In genomic region chr4:145246173-145247011, GRCm38 (mm10) we compare ENCODE assay signal across 8 mouse cellular contexts. TPM values are rescaled to one million over a fixed set of nuclear protein-coding genes. Genes with fewer than 3 reads are reported as not detected.
DNase-seq lines count a peak whose midpoint lies in the region; ATAC-seq and TF ChIP-seq lines count a peak whose summit lies in the region.

Tnfrsf1b (minus strand) TSS chr4:145246870.

- dilution Hi-C loops in CH12.LX (cut with MboI; ENCODE audit: extremely low pct_ligation_motif_present, extremely low pct_unique_long_range_greater_than_20kb, low sequenced_read_pairs): no loop called here

- H3K36me3 ChIP-seq in CH12.LX (replicated peaks in 1 of 2; ENCODE audit: control insufficient read depth in 1 of 2, insufficient read depth in 1 of 2, low read length in 1 of 2): peaks cover 0 to 15% of the 10 kb centered on the region in 2 experiments
- no peaks in the 10 kb centered on the region for H3K36me3 ChIP-seq in liver, embryonic 14.5 days (replicated peaks; ENCODE audit: control insufficient read depth, insufficient read depth, low read depth)

- no peak for TF ChIP-seq RAD21 in CH12.LX (IDR thresholded peaks at IDR 0.05; ENCODE audit: low read depth, low read length)

- peak within 1 kb of the TSS; percentile 80 to 86 (median 84) for H3K4me3 ChIP-seq in CH12.LX (replicated peaks in 1 of 3; ENCODE audit: low read depth in 2 of 3, low read length in 2 of 3, poor library complexity in 1 of 3)
- H3K4me3 ChIP-seq in bone marrow macrophage, adult 2 months (ENCODE audit: insufficient read depth, low read length): peak within 1 kb of the TSS; percentile 94
- H3K4me3 ChIP-seq in liver, embryonic 14.5 days (ENCODE audit: insufficient read depth in 1 of 2, low read depth in 2 of 2, low read length in 2 of 2): peak within 1 kb of the TSS; percentile 51 to 59

- TF ChIP-seq CTCF in CH12.LX (conservative IDR thresholded peaks at IDR 0.05 in 1 of 2, IDR thresholded peaks at IDR 0.05 in 1 of 2; ENCODE audit: low read depth in 2 of 2, low read length in 2 of 2): peak in 1 of 2 experiments; percentile 13; a peak in 1 of 4 replicates
- no peak for TF ChIP-seq CTCF in bone marrow macrophage, adult 2 months (IDR thresholded peaks at IDR 0.05; ENCODE audit: low read depth, low read length)
- no peak for TF ChIP-seq CTCF in liver, embryonic 14.5 days (IDR thresholded peaks at IDR 0.05; ENCODE audit: low read depth)

- 0 out of 2 replicates have a peak within 1 kb of the TSS, but pooled peaks have one; percentile 34 for H3K27ac ChIP-seq in CH12.LX (ENCODE audit: insufficient read depth, low read depth)
- H3K27ac ChIP-seq in bone marrow macrophage, adult 2 months (ENCODE audit: insufficient read depth, low read depth, low read length): peak within 1 kb of the TSS; percentile 84
- no peak within 1 kb of the TSS for H3K27ac ChIP-seq in liver, embryonic 14.5 days

- H3K9ac ChIP-seq in CH12.LX (ENCODE audit: insufficient read depth, low read depth): peak within 1 kb of the TSS; percentile 63
- peak within 1 kb of the TSS; percentile 53 for H3K9ac ChIP-seq in liver, embryonic 14.5 days (replicated peaks)

- no peaks in the 10 kb centered on the region for H3K9me3 ChIP-seq in CH12.LX (replicated peaks; ENCODE audit: low read length)
- H3K9me3 ChIP-seq in liver, embryonic 14.5 days (ENCODE audit: control insufficient read depth, low read length): no peaks in the 10 kb centered on the region

- no peaks in the 10 kb centered on the region for H3K27me3 ChIP-seq in CH12.LX (replicated peaks)
- H3K27me3 ChIP-seq in liver, embryonic 14.5 days (ENCODE audit: control insufficient read depth, insufficient read depth, low read length): peaks cover 4% of the 10 kb centered on the region

- peak; percentile 55 for TF ChIP-seq EP300 in CH12.LX (IDR thresholded peaks at IDR 0.05; ENCODE audit: low read length)
- no peak for TF ChIP-seq EP300 in liver, embryonic 14.5 days (IDR thresholded peaks at IDR 0.05; ENCODE audit: low read depth)

- peaks cover 11% of the 10 kb centered on the region for H3K79me2 ChIP-seq in CH12.LX (replicated peaks; ENCODE audit: control insufficient read depth, extremely low read depth, insufficient read depth, poor library complexity, severe bottlenecking)

- peak; percentile 93 for TF ChIP-seq POLR2A in CH12.LX (IDR thresholded peaks at IDR 0.05; ENCODE audit: low read depth, low read length)
- peak; percentile 69; the same call in 1 of the 2 replicates for TF ChIP-seq POLR2A in bone marrow macrophage, adult 2 months (IDR thresholded peaks at IDR 0.05; ENCODE audit: borderline replicate concordance, low read depth, low read length)

- WGBS in liver, embryonic 14.5 days (ENCODE audit: insufficient replicate concordance): under 1% methylated on average over 47 of the region's 47 CpGs

- peak; percentile 76 for ATAC-seq in liver, embryonic 14.5 days (ENCODE audit: insufficient read depth)

- H3K4me2 ChIP-seq in CH12.LX (ENCODE audit: insufficient read depth, low read depth, poor library complexity, severe bottlenecking): peak within 1 kb of the TSS; percentile 83
- H3K4me2 ChIP-seq in liver, embryonic 14.5 days (ENCODE audit: low read depth): peak within 1 kb of the TSS; percentile 70

- in situ Hi-C loops in CH12.LX (cut with MboI; ENCODE audit: low pct_ligation_motif_present, low pct_unique_long_range_greater_than_20kb, low sequenced_read_pairs): no loop called here

- peaks cover 43 to 78% of the 10 kb centered on the region in 2 experiments for H3K4me1 ChIP-seq in CH12.LX (ENCODE audit: control insufficient read depth in 1 of 2, insufficient read depth in 2 of 2)
- peaks cover 46% of the 10 kb centered on the region for H3K4me1 ChIP-seq in bone marrow macrophage, adult 2 months (ENCODE audit: control insufficient read depth, insufficient read depth, low read length)
- peaks cover 0 to 3% of the 10 kb centered on the region in 2 experiments; a peak in 1 of 4 replicates for H3K4me1 ChIP-seq in liver, embryonic 14.5 days (replicated peaks; ENCODE audit: control insufficient read depth in 2 of 2, insufficient read depth in 2 of 2, low read length in 1 of 2)

- DNase-seq in CH12.LX (ENCODE audit: extremely low read depth): peak; percentile 80
- DNase-seq in gastrocnemius, postnatal 25 days: peak; percentile 68
- DNase-seq in induced T-regulatory cell, adult 2 months (ENCODE audit: low read depth): peak; percentile 90
- DNase-seq in liver, embryonic 14.5 days (ENCODE audit: low read depth in 3 of 3, low spot score in 3 of 3): no peak
- DNase-seq in natural killer cell, adult 2 months (ENCODE audit: low spot score in 2 of 2): peak; percentile 75 to 77
- peak; percentile 65 for DNase-seq in thymus, postnatal 14 days
- DNase-seq in cerebellum, postnatal 25 days: no peak

TF ChIP-seq in CH12.LX, 34 proteins besides CTCF, POLR2A, EP300 and RAD21:
- TF ChIP-seq USF2 (conservative IDR thresholded peaks at IDR 0.05; ENCODE audit: low read depth, low read length): no peak
- peak; percentile 75 for TF ChIP-seq MXI1 (IDR thresholded peaks at IDR 0.05; ENCODE audit: low read depth, low read length)
- TF ChIP-seq JUN (IDR thresholded peaks at IDR 0.05; ENCODE audit: insufficient read depth, low read depth, low read length): no peak
- TF ChIP-seq ETS1 (conservative IDR thresholded peaks at IDR 0.05; ENCODE audit: low read depth, low read length): peak; percentile 55
- peak; percentile 98 for TF ChIP-seq TCF12 (IDR thresholded peaks at IDR 0.05; ENCODE audit: low read depth, low read length)
- TF ChIP-seq NRF1 (IDR thresholded peaks at IDR 0.05; ENCODE audit: low read depth, low read length): no peak
- no peak for TF ChIP-seq ZC3H11A (IDR thresholded peaks at IDR 0.05; ENCODE audit: low read depth, low read length)
- TF ChIP-seq BHLHE40 (IDR thresholded peaks at IDR 0.05; ENCODE audit: low read depth, low read length): peak; percentile 69
- TF ChIP-seq ZNF384 (IDR thresholded peaks at IDR 0.05; ENCODE audit: low read depth, low read length): no peak
- peak; percentile 83 for TF ChIP-seq TBP (conservative IDR thresholded peaks at IDR 0.05; ENCODE audit: low read depth, low read length)
- peak; percentile 55; the same call in 1 of the 2 replicates for TF ChIP-seq E2F4 (IDR thresholded peaks at IDR 0.05; ENCODE audit: insufficient replicate concordance, low read depth, low read length)
- TF ChIP-seq JUND (conservative IDR thresholded peaks at IDR 0.05; ENCODE audit: low read depth, low read length): 0 out of 2 replicates have a peak, but pooled peaks have one; percentile 21
- TF ChIP-seq MAFK (IDR thresholded peaks at IDR 0.05; ENCODE audit: insufficient replicate concordance, low read length): no peak
- peak; percentile 70 for TF ChIP-seq ZMIZ1 (IDR thresholded peaks at IDR 0.05; ENCODE audit: low read depth, low read length)
- no peak for TF ChIP-seq HCFC1 (IDR thresholded peaks at IDR 0.05; ENCODE audit: low read depth, low read length)
- TF ChIP-seq ZKSCAN1 (IDR thresholded peaks at IDR 0.05; ENCODE audit: borderline replicate concordance, low read depth, low read length): no peak
- TF ChIP-seq CHD2 (IDR thresholded peaks at IDR 0.05; ENCODE audit: low read length): peak; percentile 71; the same call in 1 of the 2 replicates
- no peak for TF ChIP-seq ELF1 (IDR thresholded peaks at IDR 0.05; ENCODE audit: low read depth, low read length)
- TF ChIP-seq GABPA (IDR thresholded peaks at IDR 0.05; ENCODE audit: insufficient replicate concordance, low read depth, low read length): no peak
- TF ChIP-seq POLR2AphosphoS2 (IDR thresholded peaks at IDR 0.05; ENCODE audit: low read depth, low read length): 0 out of 2 replicates have a peak, but pooled peaks have one; percentile 40
- TF ChIP-seq PAX5 (IDR thresholded peaks at IDR 0.05; ENCODE audit: low read length): no peak
- TF ChIP-seq MEF2A (IDR thresholded peaks at IDR 0.05; ENCODE audit: borderline replicate concordance, low read depth, low read length): peak; percentile 53; the same call in 1 of the 2 replicates
- TF ChIP-seq USF1 (IDR thresholded peaks at IDR 0.05; ENCODE audit: low read depth, low read length): no peak
- peak; percentile 23 for TF ChIP-seq MAX (IDR thresholded peaks at IDR 0.05; ENCODE audit: low read length)
- no peak for TF ChIP-seq RCOR1 (conservative IDR thresholded peaks at IDR 0.05; ENCODE audit: low read depth, low read length)
- 0 out of 2 replicates have a peak, but pooled peaks have one; percentile 34 for TF ChIP-seq KAT2A (IDR thresholded peaks at IDR 0.05; ENCODE audit: insufficient replicate concordance, low read length)
- no peak; the same call in 1 of the 2 replicates for TF ChIP-seq UBTF (IDR thresholded peaks at IDR 0.05; ENCODE audit: low read depth, low read length)
- TF ChIP-seq CHD1 (IDR thresholded peaks at IDR 0.05; ENCODE audit: low read depth, low read length): no peak
- peak; percentile 85 for TF ChIP-seq NELFE (IDR thresholded peaks at IDR 0.05; ENCODE audit: low read depth, low read length)
- peak; percentile 32 for TF ChIP-seq SMC3 (IDR thresholded peaks at IDR 0.05; ENCODE audit: low read depth, low read length)
- TF ChIP-seq IRF4 (IDR thresholded peaks at IDR 0.05; ENCODE audit: low read depth, low read length): peak; percentile 98
- TF ChIP-seq MAZ (IDR thresholded peaks at IDR 0.05; ENCODE audit: low read depth, low read length): peak; percentile 84
- TF ChIP-seq MYC (IDR thresholded peaks at IDR 0.05; ENCODE audit: low read depth, low read length): no peak
- TF ChIP-seq SIN3A (IDR thresholded peaks at IDR 0.05; ENCODE audit: low read length): peak; percentile 13; the same call in 1 of the 2 replicates

RNA-seq across cellular contexts. Expression of gene Tnfrsf1b, which starts in this region (rescaled TPM):
- total RNA-seq in CH12.LX (2012; rRNA removed): 14.9 and 16.7 TPM in 2 replicates
- total RNA-seq in CH12.LX (2014; rRNA removed): 10.7 and 11.4 TPM in 2 replicates
- polyA plus RNA-seq in CH12.LX (2012; ENCODE audit: insufficient read length, low read depth): 18.8 and 21.6 TPM in 2 replicates
- 181 and 222 TPM in 2 replicates for polyA plus RNA-seq in bone marrow macrophage, adult 2 months (2012; ENCODE audit: insufficient read depth, insufficient read length, missing spikeins)
- 1 to 10 TPM; 2.2 to 3.7 TPM for total RNA-seq in gastrocnemius, postnatal 25 days (2021)
- 3.2 and 4.5 TPM in 2 replicates for polyA plus RNA-seq in liver, embryonic 14.5 days (2012; rRNA removed)
- polyA plus RNA-seq in liver, embryonic 14.5 days (2014; fragmentation: Nextera tagmentation; extraction: Ambion mirVana): 4.2 and 4.7 TPM in 2 replicates

Comparison
In these comparisons a context has a peak if more than half of its experiments do, and no peak if none do; other contexts are left out.
1. DNase-seq: peak in CH12.LX (single experiment), gastrocnemius, postnatal 25 days (single experiment), induced T-regulatory cell, adult 2 months (single experiment), natural killer cell, adult 2 months (2 of 2) and thymus, postnatal 14 days (single experiment); none in liver, embryonic 14.5 days (0 of 3) and cerebellum, postnatal 25 days (0 of 2).
2. Peak in every context shown above with its lines, with median percentiles within 50 percentile points of each other: H3K4me3 ChIP-seq.